Mouse (Mus musculus): ENCODE measurements around the gene Glt1d1. TPM values are rescaled to one million over a fixed set of nuclear protein-coding genes. Genes with fewer than 3 reads are reported as not detected.

Glt1d1 gene
- polyA plus RNA-seq, 2 experiments, result 0.47 to 1.5 TPM

- DNase-seq (ENCODE audit: low spot score), result no peak
Observed at GRCm38 (mm10) chr5:127649077-127649476, 17.0 kb downstream of the Glt1d1 start.

GRCm38 (mm10) chr5:127658257-127658656, 26.2 kb downstream of the Glt1d1 start:
- Histone ChIP-seq H3K27me3 (ENCODE audit: control insufficient read depth, insufficient read depth, low read length) (no peaks in the 10 kb centered on the region), H3K36me3 (ENCODE audit: control insufficient read depth, insufficient read depth, low read length) (no peaks in the 10 kb centered on the region), H3K9me3 (ENCODE audit: control insufficient read depth, low read length) (no peaks in the 10 kb centered on the region), H3K4me2 (replicated peaks; ENCODE audit: low read depth, low read length, severe bottlenecking) (no peak overlapping the region), H3K4me3 (replicated peaks; ENCODE audit: low read length) (no peak overlapping the region), H3K9ac (ENCODE audit: low read depth, low read length, severe bottlenecking) (no peak overlapping the region), H3K27ac (replicated peaks; ENCODE audit: low read depth, low read length) (no peak overlapping the region), H3K4me1 (ENCODE audit: control insufficient read depth, insufficient read depth, low read length) (no peaks in the 10 kb centered on the region)
- DNase-seq (ENCODE audit: low spot score), result no peak
- ATAC-seq (ENCODE audit: low FRiP score, low read depth), result no peak
- 87% methylated on average over 2 of the region's 2 CpGs for WGBS
- TF ChIP-seq POLR2A (IDR thresholded peaks at IDR 0.05; ENCODE audit: borderline replicate concordance, extremely low read depth, insufficient read depth, insufficient read length), result no peak

More at GRCm38 (mm10) chr5:127649077-127649476, 17.0 kb downstream of the Glt1d1 start:
- no peaks in the 10 kb centered on the region for H3K36me3 ChIP-seq (ENCODE audit: control insufficient read depth, insufficient read depth, low read length)
- TF ChIP-seq POLR2A (IDR thresholded peaks at IDR 0.05; ENCODE audit: borderline replicate concordance, extremely low read depth, insufficient read depth, insufficient read length), result no peak
- H3K9me3 ChIP-seq (ENCODE audit: control insufficient read depth, low read length), result 0 out of 2 replicates have a peak, but pooled peaks cover 3% of the 10 kb centered on the region
- no peak overlapping the region for H3K4me2 ChIP-seq (replicated peaks; ENCODE audit: low read depth, low read length, severe bottlenecking)
- no peak overlapping the region for H3K27ac ChIP-seq (replicated peaks; ENCODE audit: low read depth, low read length)
- no peak for ATAC-seq (ENCODE audit: low FRiP score, low read depth)
- no peaks in the 10 kb centered on the region for H3K4me1 ChIP-seq (ENCODE audit: control insufficient read depth, insufficient read depth, low read length)
- no peak overlapping the region for H3K9ac ChIP-seq (ENCODE audit: low read depth, low read length, severe bottlenecking)
- H3K27me3 ChIP-seq (ENCODE audit: control insufficient read depth, insufficient read depth, low read length), result no peaks in the 10 kb centered on the region
- H3K4me3 ChIP-seq (replicated peaks; ENCODE audit: low read length), result no peak overlapping the region

- TF ChIP-seq POLR2A (IDR thresholded peaks at IDR 0.05; ENCODE audit: borderline replicate concordance, extremely low read depth, insufficient read depth, insufficient read length), result no peak
Observed at GRCm38 (mm10) chr5:127659312-127659711, 27.2 kb downstream of the Glt1d1 start.

GRCm38 (mm10) chr5:127660267-127660666, 28.2 kb downstream of the Glt1d1 start:
- 73% methylated on average over 5 of the region's 5 CpGs for WGBS
- Histone ChIP-seq H3K9me3 (ENCODE audit: control insufficient read depth, low read length) (no peaks in the 10 kb centered on the region), H3K27ac (replicated peaks; ENCODE audit: low read depth, low read length) (no peak overlapping the region), H3K9ac (ENCODE audit: low read depth, low read length, severe bottlenecking) (no peak overlapping the region), H3K4me2 (replicated peaks; ENCODE audit: low read depth, low read length, severe bottlenecking) (no peak overlapping the region), H3K27me3 (ENCODE audit: control insufficient read depth, insufficient read depth, low read length) (no peaks in the 10 kb centered on the region), H3K4me1 (ENCODE audit: control insufficient read depth, insufficient read depth, low read length) (no peaks in the 10 kb centered on the region), H3K4me3 (replicated peaks; ENCODE audit: low read length) (no peak overlapping the region), H3K36me3 (ENCODE audit: control insufficient read depth, insufficient read depth, low read length) (no peaks in the 10 kb centered on the region)
- DNase-seq (ENCODE audit: low spot score) (no peak), ATAC-seq (ENCODE audit: low FRiP score, low read depth) (no peak)
- TF ChIP-seq POLR2A (IDR thresholded peaks at IDR 0.05; ENCODE audit: borderline replicate concordance, extremely low read depth, insufficient read depth, insufficient read length), result no peak

More at GRCm38 (mm10) chr5:127659312-127659711, 27.2 kb downstream of the Glt1d1 start:
- Histone ChIP-seq H3K4me1 (ENCODE audit: control insufficient read depth, insufficient read depth, low read length) (no peaks in the 10 kb centered on the region), H3K36me3 (ENCODE audit: control insufficient read depth, insufficient read depth, low read length) (no peaks in the 10 kb centered on the region), H3K27ac (replicated peaks; ENCODE audit: low read depth, low read length) (no peak overlapping the region), H3K4me3 (replicated peaks; ENCODE audit: low read length) (no peak overlapping the region), H3K4me2 (replicated peaks; ENCODE audit: low read depth, low read length, severe bottlenecking) (no peak overlapping the region), H3K9me3 (ENCODE audit: control insufficient read depth, low read length) (no peaks in the 10 kb centered on the region), H3K9ac (ENCODE audit: low read depth, low read length, severe bottlenecking) (no peak overlapping the region), H3K27me3 (ENCODE audit: control insufficient read depth, insufficient read depth, low read length) (no peaks in the 10 kb centered on the region)
- 89% methylated on average over 3 of the region's 3 CpGs for WGBS
- ATAC-seq (ENCODE audit: low FRiP score, low read depth) (no peak), DNase-seq (ENCODE audit: low spot score) (no peak)

- ATAC-seq (ENCODE audit: low FRiP score, low read depth) (no peak), DNase-seq (ENCODE audit: low spot score) (no peak)
- Histone ChIP-seq H3K4me3 (replicated peaks; ENCODE audit: low read length) (no peak overlapping the region), H3K36me3 (ENCODE audit: control insufficient read depth, insufficient read depth, low read length) (no peaks in the 10 kb centered on the region), H3K9ac (ENCODE audit: low read depth, low read length, severe bottlenecking) (no peak overlapping the region), H3K27ac (replicated peaks; ENCODE audit: low read depth, low read length) (no peak overlapping the region), H3K4me1 (ENCODE audit: control insufficient read depth, insufficient read depth, low read length) (no peaks in the 10 kb centered on the region), H3K4me2 (replicated peaks; ENCODE audit: low read depth, low read length, severe bottlenecking) (no peak overlapping the region), H3K9me3 (ENCODE audit: control insufficient read depth, low read length) (no peaks in the 10 kb centered on the region), H3K27me3 (ENCODE audit: control insufficient read depth, insufficient read depth, low read length) (no peaks in the 10 kb centered on the region)
- no peak for TF ChIP-seq POLR2A (IDR thresholded peaks at IDR 0.05; ENCODE audit: borderline replicate concordance, extremely low read depth, insufficient read depth, insufficient read length)
- 89% methylated on average over 5 of the region's 5 CpGs for WGBS
Observed at GRCm38 (mm10) chr5:127660979-127661378, 28.9 kb downstream of the Glt1d1 start.

- no peak for TF ChIP-seq POLR2A (IDR thresholded peaks at IDR 0.05; ENCODE audit: borderline replicate concordance, extremely low read depth, insufficient read depth, insufficient read length)
Observed at GRCm38 (mm10) chr5:127673913-127674312, 41.9 kb downstream of the Glt1d1 start.

More at GRCm38 (mm10) chr5:127673913-127674312, 41.9 kb downstream of the Glt1d1 start:
- no peaks in the 10 kb centered on the region for H3K27me3 ChIP-seq (ENCODE audit: control insufficient read depth, insufficient read depth, low read length)
- H3K27ac ChIP-seq (replicated peaks; ENCODE audit: low read depth, low read length), result no peak overlapping the region
- H3K9me3 ChIP-seq (ENCODE audit: control insufficient read depth, low read length), result no peaks in the 10 kb centered on the region
- DNase-seq (ENCODE audit: low spot score), result no peak
- no peaks in the 10 kb centered on the region for H3K4me1 ChIP-seq (ENCODE audit: control insufficient read depth, insufficient read depth, low read length)
- H3K36me3 ChIP-seq (ENCODE audit: control insufficient read depth, insufficient read depth, low read length), result no peaks in the 10 kb centered on the region
- ATAC-seq (ENCODE audit: low FRiP score, low read depth), result no peak
- no peak overlapping the region for H3K4me2 ChIP-seq (replicated peaks; ENCODE audit: low read depth, low read length, severe bottlenecking)
- H3K9ac ChIP-seq (ENCODE audit: low read depth, low read length, severe bottlenecking), result no peak overlapping the region
- H3K4me3 ChIP-seq (replicated peaks; ENCODE audit: low read length), result no peak overlapping the region
- 90% methylated on average over 8 of the region's 8 CpGs for WGBS

Measured in limb, embryonic 14.5 days (tissue).